Mouse (Mus musculus) MEL (cell line): ENCODE results near the gene Fmo6. TPM values are rescaled to one million over a fixed set of nuclear protein-coding genes. Genes with fewer than 3 reads are reported as not detected.

Source experiments
- DNase-seq: peaks from one replicate; pipeline ENCODE4 v3.0.0; 2011; ENCODE audit warnings: low read depth, low spot score
- H3K27ac ChIP-seq: 2 replicates; pipeline ENCODE4 v1.5.1; 2012; ENCODE audit warnings: low read depth, mild to moderate bottlenecking, control low read depth, low read length, moderate library complexity; ENCODE audit not compliant: control insufficient read depth
- H3K27me3 ChIP-seq, 2 experiments: fragments of 150-350 bp in 1 of 2; sonication (generic) in 1 of 2; 2 replicates each; pipeline ENCODE4 v1.6.1; 2012; ENCODE audit warnings: low read length in 2 of 2, mild to moderate bottlenecking in 2 of 2, improper control_type of control experiment in 1 of 2, moderate library complexity in 1 of 2; ENCODE audit not compliant: insufficient read depth in 2 of 2, control insufficient read depth in 1 of 2
- H3K36me3 ChIP-seq, 2 experiments: 2 replicates each; pipeline ENCODE4 v1.6.1; 2012 to 2014; ENCODE audit warnings: low read length in 2 of 2, improper control_type of control experiment in 1 of 2, inconsistent platforms in 1 of 2, mild to moderate bottlenecking in 1 of 2; ENCODE audit not compliant: insufficient read depth in 2 of 2, control insufficient read depth in 1 of 2
- H3K4me1 ChIP-seq, 2 experiments: fragments of 150-350 bp in 1 of 2; sonication (generic) in 1 of 2; 2 replicates each; pipeline ENCODE4 v1.6.1; 2012; ENCODE audit warnings: low read length in 2 of 2, improper control_type of control experiment in 1 of 2, mild to moderate bottlenecking in 1 of 2; ENCODE audit not compliant: insufficient read depth in 2 of 2, control insufficient read depth in 1 of 2
- H3K4me3 ChIP-seq, 2 experiments: fragments of 150-350 bp in 1 of 2; sonication (generic) in 1 of 2; 2 replicates each; pipeline ENCODE4 v1.5.1; 2012; ENCODE audit warnings: low read depth in 2 of 2, low read length in 2 of 2, mild to moderate bottlenecking in 2 of 2, moderate library complexity in 2 of 2, control low read depth in 1 of 2, improper control_type of control experiment in 1 of 2; ENCODE audit not compliant: control insufficient read depth in 1 of 2, insufficient read depth in 1 of 2
- H3K79me2 ChIP-seq: 2 replicates; pipeline ENCODE4 v1.6.1; 2012; ENCODE audit warnings: mild to moderate bottlenecking, low read length, moderate library complexity; ENCODE audit not compliant: control insufficient read depth, poor library complexity, insufficient read depth
- H3K9ac ChIP-seq: 2 replicates; pipeline ENCODE4 v1.6.1; 2012; ENCODE audit warnings: low read depth, mild to moderate bottlenecking, control low read depth, low read length, moderate library complexity; ENCODE audit not compliant: control insufficient read depth, poor library complexity, severe bottlenecking
- H3K9me3 ChIP-seq: fragments of 150-350 bp; sonication (generic); replicated peaks from 2 replicates; pipeline ENCODE4 v1.6.1; 2012; ENCODE audit warnings: mild to moderate bottlenecking, low read length, improper control_type of control experiment, moderate library complexity; ENCODE audit not compliant: insufficient read depth
- CHD2 ChIP-seq: IDR thresholded peaks from 2 replicates; pipeline ENCODE4 v1.6.1; 2011; ENCODE audit warnings: low read length, improper control_type of control experiment
- E2F4 ChIP-seq: IDR thresholded peaks from 2 replicates; pipeline ENCODE4 v1.6.1; 2011; ENCODE audit warnings: low read depth, low read length, improper control_type of control experiment, borderline replicate concordance
- ETS1 ChIP-seq: IDR thresholded peaks from 2 replicates; pipeline ENCODE4 v1.6.1; 2012; ENCODE audit warnings: low read depth, mild to moderate bottlenecking, inconsistent platforms, low read length, improper control_type of control experiment, moderate library complexity
- GATA1 ChIP-seq: IDR thresholded peaks from 2 replicates; pipeline ENCODE4 v1.6.1; 2011; ENCODE audit warnings: low read depth, low read length, improper control_type of control experiment
- KAT2A ChIP-seq: conservative IDR thresholded peaks from 2 replicates; pipeline ENCODE4 v1.6.1; 2012; ENCODE audit warnings: low read depth, low read length, improper control_type of control experiment, inconsistent platforms
- MAFK ChIP-seq: IDR thresholded peaks from 2 replicates; pipeline ENCODE4 v1.6.1; 2011; ENCODE audit warnings: low read depth, mild to moderate bottlenecking, low read length, improper control_type of control experiment, borderline replicate concordance
- MAZ ChIP-seq: IDR thresholded peaks from 2 replicates; pipeline ENCODE4 v1.6.1; 2012; ENCODE audit warnings: low read depth, mild to moderate bottlenecking, inconsistent platforms, low read length, improper control_type of control experiment
- MXI1 ChIP-seq: IDR thresholded peaks from 2 replicates; pipeline ENCODE4 v1.6.1; 2011; ENCODE audit warnings: mild to moderate bottlenecking, low read depth, low read length, improper control_type of control experiment
- MYB ChIP-seq: IDR thresholded peaks from 2 replicates; pipeline ENCODE4 v1.6.1; 2011; ENCODE audit warnings: mild to moderate bottlenecking, low read depth, low read length, improper control_type of control experiment
- MYC ChIP-seq: IDR thresholded peaks from 2 replicates; pipeline ENCODE4 v1.6.1; 2011; ENCODE audit warnings: low read depth, mild to moderate bottlenecking, low read length, improper control_type of control experiment, moderate library complexity
- POLR2AphosphoS2 ChIP-seq: IDR thresholded peaks from 2 replicates; pipeline ENCODE4 v1.6.1; 2011; ENCODE audit warnings: low read length, improper control_type of control experiment
- RAD21 ChIP-seq: IDR thresholded peaks from 2 replicates; pipeline ENCODE4 v1.6.1; 2011; ENCODE audit warnings: mild to moderate bottlenecking, low read depth, low read length, improper control_type of control experiment
- RCOR1 ChIP-seq: IDR thresholded peaks from 2 replicates; pipeline ENCODE4 v1.6.1; 2012; ENCODE audit warnings: low read depth, mild to moderate bottlenecking, inconsistent platforms, low read length, improper control_type of control experiment
- SIN3A ChIP-seq: IDR thresholded peaks from 2 replicates; pipeline ENCODE4 v1.6.1; 2012; ENCODE audit warnings: low read length, improper control_type of control experiment, inconsistent platforms
- SMC3 ChIP-seq: IDR thresholded peaks from 2 replicates; pipeline ENCODE4 v1.6.1; 2011; ENCODE audit warnings: low read depth, low read length, improper control_type of control experiment
- TBP ChIP-seq: IDR thresholded peaks from 2 replicates; pipeline ENCODE4 v1.8.0; 2011; ENCODE audit warnings: low read depth, low read length, improper control_type of control experiment
- TCF12 ChIP-seq: IDR thresholded peaks from 2 replicates; pipeline ENCODE4 v1.6.1; 2014; ENCODE audit warnings: low read depth, mild to moderate bottlenecking, inconsistent platforms, low read length, improper control_type of control experiment, moderate library complexity
- UBTF ChIP-seq: IDR thresholded peaks from 2 replicates; pipeline ENCODE4 v1.6.1; 2012; ENCODE audit warnings: low read depth, mild to moderate bottlenecking, inconsistent platforms, low read length, improper control_type of control experiment, moderate library complexity, borderline replicate concordance; ENCODE audit not compliant: insufficient read depth
- USF1 ChIP-seq: IDR thresholded peaks from 2 replicates; pipeline ENCODE4 v1.6.1; 2014; ENCODE audit warnings: low read depth, mild to moderate bottlenecking, inconsistent platforms, low read length, improper control_type of control experiment, moderate library complexity
- ZKSCAN1 ChIP-seq: IDR thresholded peaks from 2 replicates; pipeline ENCODE4 v1.6.1; 2012; ENCODE audit warnings: low read depth, mild to moderate bottlenecking, inconsistent platforms, low read length, improper control_type of control experiment, moderate library complexity
- ZMIZ1 ChIP-seq: IDR thresholded peaks from 2 replicates; pipeline ENCODE4 v1.6.1; 2012; ENCODE audit warnings: low read depth, mild to moderate bottlenecking, inconsistent platforms, low read length, improper control_type of control experiment, moderate library complexity
- ZNF384 ChIP-seq: IDR thresholded peaks from 2 replicates; pipeline ENCODE4 v1.6.1; 2012; ENCODE audit warnings: low read depth, mild to moderate bottlenecking, inconsistent platforms, low read length, improper control_type of control experiment
- polyA plus RNA-seq, 2 experiments: library from polyadenylated mRNA; stranded (reverse) in 1 of 2; unstranded in 1 of 2; fragments of >175 nt in 1 of 2; fragments of >200 nt in 1 of 2; gene quantifications; 2 replicates each; pipeline versions ENCODE4 v1.2.1 to v1.2.4; 2012; ENCODE audit warnings: low replicate concordance in 2 of 2, low read depth in 1 of 2; ENCODE audit not compliant: insufficient read length in 2 of 2, insufficient read depth in 1 of 2, missing spikeins in 1 of 2
- total RNA-seq: library from RNA; depleted of rRNA; stranded (reverse); fragments of 300-350 nt; gene quantifications from 2 replicates; pipeline ENCODE4 v1.2.3, GENCODE M21; 2012

The Fmo6 gene
- total and polyA plus RNA-seq, 3 experiments, result not detected

GRCm38 (mm10) chr1:162875091-162875490 lies 62.2 kb downstream of the Fmo6 start:
- no peak overlapping the region for H3K27ac ChIP-seq
- no peaks in the 10 kb centered on the region for H3K36me3 ChIP-seq
- TF ChIP-seq ETS1 (no peak), MAZ (no peak), SMC3 (no peak), CHD2 (no peak), KAT2A (no peak), E2F4 (no peak), MAFK (no peak), ZKSCAN1 (no peak), UBTF (no peak), GATA1 (no peak), MYC (no peak), ZNF384 (no peak)
- no peak overlapping the region for H3K4me3 ChIP-seq
- H3K9me3 ChIP-seq, result no peaks in the 10 kb centered on the region
- no peak for DNase-seq
- H3K9ac ChIP-seq, result no peak overlapping the region
- no peaks in the 10 kb centered on the region for H3K79me2 ChIP-seq
- no peaks in the 10 kb centered on the region for H3K27me3 ChIP-seq
- H3K4me1 ChIP-seq, result no peaks in the 10 kb centered on the region

GRCm38 (mm10) chr1:162871701-162872311 lies 65.5 kb downstream of the Fmo6 start:
- no peaks in the 10 kb centered on the region for H3K36me3 ChIP-seq
- H3K4me1 ChIP-seq, result no peaks in the 10 kb centered on the region
- H3K79me2 ChIP-seq, result no peaks in the 10 kb centered on the region
- no peaks in the 10 kb centered on the region for H3K27me3 ChIP-seq
- TF ChIP-seq MXI1 (no peak), POLR2AphosphoS2 (no peak), ZMIZ1 (no peak), MYC (no peak), RCOR1 (no peak), SIN3A (no peak), GATA1 (no peak), MAZ (no peak), TCF12 (no peak), ETS1 (no peak), RAD21 (no peak), TBP (no peak), MYB (no peak), USF1 (no peak)
- no peak for DNase-seq
- no peak overlapping the region for H3K4me3 ChIP-seq
- no peak overlapping the region for H3K27ac ChIP-seq
- no peak overlapping the region for H3K9ac ChIP-seq
- H3K9me3 ChIP-seq, result no peaks in the 10 kb centered on the region
